Mouse (Mus musculus) megakaryocyte, embryonic 14.5 days (primary cell): ENCODE measurements around the gene Lrrc74b.

Source experiments
- FLI1 ChIP-seq: IDR thresholded peaks from 2 replicates; pipeline ENCODE4 v1.6.1; 2012; ENCODE audit warnings: low read length, inconsistent platforms, mixed read lengths
- GATA1 ChIP-seq: IDR thresholded peaks from 3 replicates; pipeline ENCODE4 v1.6.1; 2012; ENCODE audit warnings: mixed read lengths, low read length, inconsistent platforms, borderline replicate concordance

GRCm38 (mm10) chr16:17564771-17565170, 3.7 kb upstream of the Lrrc74b start:
- no peak for TF ChIP-seq GATA1
- no peak for TF ChIP-seq FLI1
